Mouse (Mus musculus): ENCODE measurements around the gene Ctnna3.

The Ctnna3 gene

DNA sequence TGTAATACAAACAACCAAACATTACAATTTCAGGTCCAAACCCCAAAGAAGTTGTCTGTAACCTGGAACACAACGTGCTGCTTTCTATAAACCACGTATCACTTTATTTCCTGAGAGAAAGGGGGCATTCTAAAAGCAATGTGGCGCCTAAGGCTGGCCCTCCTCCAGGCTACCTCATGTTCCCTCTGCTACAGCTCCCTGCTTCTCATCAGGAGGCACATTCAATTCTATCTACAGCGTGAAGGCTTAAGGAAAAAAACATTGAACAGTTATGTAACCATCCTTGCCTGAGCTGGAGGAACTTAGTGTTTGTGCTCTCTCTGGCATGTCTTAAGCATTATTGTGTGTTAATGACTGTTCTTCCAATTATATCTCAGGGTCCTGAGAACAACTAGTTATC, 517.4 kb downstream of the Ctnna3 start:
- DNase-seq (ENCODE audit: low spot score) = no peak

DNA sequence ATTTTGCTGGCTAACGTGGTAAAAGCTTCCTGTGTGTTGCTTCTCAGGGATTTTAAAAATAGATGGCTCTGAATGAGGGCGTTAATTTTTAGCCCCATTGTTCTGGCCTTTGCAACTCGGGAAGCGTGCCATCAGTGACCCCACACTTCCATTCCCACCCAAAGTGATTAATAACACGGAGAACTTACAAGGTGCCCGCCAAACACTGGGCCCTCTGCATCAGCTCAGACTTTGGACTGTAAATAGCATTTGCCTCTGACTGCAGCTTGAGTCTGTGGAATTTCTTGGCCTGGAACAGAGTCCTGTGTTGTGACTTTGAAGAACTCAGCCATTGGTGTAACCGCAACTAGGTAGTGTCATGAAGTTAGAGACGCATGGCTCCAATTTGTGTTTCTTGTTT, 521.0 kb downstream of the Ctnna3 start:
- DNase-seq (ENCODE audit: low spot score) = no peak

- no peak for DNase-seq (ENCODE audit: low spot score)
Observed at GRCm38 (mm10) chr10:63951481-63951880, 521.6 kb downstream of the Ctnna3 start.

GRCm38 (mm10) chr10:63954308-63954930, 524.5 kb downstream of the Ctnna3 start:
- DNase-seq (ENCODE audit: low spot score) = no peak

DNA sequence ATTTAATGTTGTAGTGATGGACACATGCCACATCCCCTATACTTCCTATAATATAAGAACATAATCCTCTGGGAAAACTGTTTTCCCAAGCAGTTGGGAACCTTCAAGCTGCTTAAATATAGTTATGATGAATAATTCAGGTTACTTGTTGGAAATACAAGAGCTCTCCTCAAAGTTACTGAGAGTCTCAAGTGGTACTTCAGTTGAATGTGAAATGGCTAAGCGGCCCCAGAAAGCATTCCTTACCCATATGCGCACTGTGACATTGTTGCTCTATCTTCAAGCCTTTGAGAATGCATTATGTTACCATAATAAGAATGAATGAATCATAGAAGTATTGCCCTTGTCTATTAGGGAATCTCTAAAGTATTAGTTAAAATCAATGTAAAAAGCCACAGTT, 542.4 kb downstream of the Ctnna3 start:
- DNase-seq (ENCODE audit: low spot score) = no peak

GRCm38 (mm10) chr10:63978101-63978500, 548.2 kb downstream of the Ctnna3 start:
- DNase-seq (ENCODE audit: low spot score) = no peak

GRCm38 (mm10) chr10:63978535-63978934, 548.6 kb downstream of the Ctnna3 start:
- no peak for DNase-seq (ENCODE audit: low spot score)

DNA sequence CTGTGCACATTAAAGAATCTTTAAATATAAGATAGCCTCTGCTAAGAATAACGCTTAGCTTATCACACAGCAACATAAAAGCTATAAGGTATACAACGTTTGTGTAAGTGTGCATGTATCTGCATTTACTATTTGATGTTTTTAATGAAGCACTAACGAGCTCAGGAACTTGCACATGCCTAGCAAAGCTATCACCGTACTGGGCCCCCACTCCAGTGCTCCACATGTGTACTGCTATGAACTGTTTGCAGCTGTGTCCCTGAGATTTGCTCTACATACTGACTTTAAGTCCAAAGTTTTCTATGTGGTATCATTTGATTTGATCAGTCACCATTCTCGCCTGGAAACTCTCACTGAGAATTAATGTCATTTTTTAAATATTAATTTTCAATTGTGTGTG, 549.1 kb downstream of the Ctnna3 start:
- no peak for DNase-seq (ENCODE audit: low spot score)

- no peak for DNase-seq (ENCODE audit: low spot score)
Observed at GRCm38 (mm10) chr10:63979410-63979809, 549.5 kb downstream of the Ctnna3 start.

DNA sequence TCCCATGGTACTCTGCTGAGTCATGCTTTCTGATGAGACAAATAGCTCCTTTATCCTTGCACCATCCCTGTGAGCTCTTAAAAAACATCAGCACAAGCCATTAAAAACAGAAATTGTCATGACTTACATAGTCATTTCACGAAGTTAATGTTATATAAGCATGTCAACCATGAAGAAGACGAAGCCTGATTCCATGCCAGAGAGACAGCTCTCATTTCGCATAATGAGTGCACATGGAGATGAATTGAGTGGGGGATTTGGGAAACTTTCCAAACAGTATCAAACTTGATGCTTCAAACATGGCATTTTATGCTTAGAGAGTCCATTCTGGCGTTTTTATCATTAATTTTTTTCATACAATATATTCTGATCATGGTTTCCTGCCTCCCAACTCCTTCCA, 555.7 kb downstream of the Ctnna3 start:
- DNase-seq (ENCODE audit: low spot score) = no peak

- DNase-seq (ENCODE audit: low spot score) = no peak
Observed at GRCm38 (mm10) chr10:63994251-63994650, 564.4 kb downstream of the Ctnna3 start.

- DNase-seq (ENCODE audit: low spot score) = no peak
Observed at GRCm38 (mm10) chr10:64001531-64001930, 571.6 kb downstream of the Ctnna3 start.

GRCm38 (mm10) chr10:64001996-64002395, 572.1 kb downstream of the Ctnna3 start:
- no peak for DNase-seq (ENCODE audit: low spot score)

DNA sequence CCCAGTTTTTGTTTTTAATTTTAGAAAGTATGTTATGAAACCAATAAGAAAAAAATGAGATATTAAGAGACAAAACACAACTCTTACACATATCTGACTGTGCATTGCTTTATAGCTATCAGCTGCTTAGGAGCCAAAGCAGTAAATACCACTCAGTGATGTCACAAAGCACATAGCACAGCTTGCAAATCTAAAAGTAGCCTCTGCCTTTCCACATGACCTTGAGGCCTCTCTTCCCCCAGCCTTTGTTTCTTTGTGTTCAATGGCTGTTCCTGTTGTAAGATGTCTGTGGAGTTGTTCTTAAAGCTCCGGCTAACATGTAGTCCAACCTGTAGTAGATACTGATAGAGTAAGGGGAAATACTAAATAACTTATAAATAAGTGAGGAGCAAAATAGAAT, 590.4 kb downstream of the Ctnna3 start:
- no peak for DNase-seq (ENCODE audit: low spot score)

DNA sequence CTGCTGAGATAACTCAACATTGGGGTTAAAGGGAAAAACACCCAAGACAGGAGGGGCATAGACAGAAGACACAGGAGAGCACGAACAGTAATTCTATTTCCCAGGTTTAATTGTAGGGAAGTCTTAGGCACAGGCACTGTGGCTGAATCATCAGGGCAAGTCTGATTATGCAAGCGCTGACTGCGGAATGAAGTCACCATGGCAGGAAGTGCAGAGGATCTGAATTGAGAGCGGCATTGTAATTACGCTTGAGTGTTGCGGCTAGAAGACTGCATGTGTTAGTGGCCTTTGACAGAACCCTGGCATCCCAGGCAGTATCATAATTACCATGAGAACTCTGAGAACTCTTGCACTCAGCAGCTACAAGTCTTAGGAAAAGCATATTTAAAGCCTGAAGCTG, 593.4 kb downstream of the Ctnna3 start:
- no peak for DNase-seq (ENCODE audit: low spot score)

GRCm38 (mm10) chr10:64030901-64031300, 601.0 kb downstream of the Ctnna3 start:
- no peak for DNase-seq (ENCODE audit: low spot score)

- no peak for DNase-seq (ENCODE audit: low spot score)
Observed at GRCm38 (mm10) chr10:64039760-64040535, 610.0 kb downstream of the Ctnna3 start.

GRCm38 (mm10) chr10:64041218-64041617, 611.3 kb downstream of the Ctnna3 start:
- DNase-seq (ENCODE audit: low spot score) = no peak

DNA sequence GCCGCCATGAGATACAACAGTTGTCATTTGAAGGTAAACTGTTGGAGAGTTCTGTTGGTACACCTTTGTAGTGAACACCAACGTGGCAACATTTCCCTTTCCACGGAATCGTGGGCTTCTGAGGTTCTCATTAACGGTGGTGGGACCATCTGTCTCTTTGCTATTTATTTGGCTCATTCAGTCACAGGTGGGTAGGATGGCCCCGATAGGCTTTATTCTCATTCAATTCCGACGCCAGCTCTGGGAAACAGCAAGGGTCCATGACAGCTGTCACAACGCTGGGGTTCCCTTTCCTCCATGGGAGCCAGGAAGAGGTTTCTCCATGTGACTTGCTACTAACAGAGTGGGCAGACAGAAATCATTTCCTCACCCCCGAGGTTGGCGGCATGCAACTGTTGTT, 612.0 kb downstream of the Ctnna3 start:
- DNase-seq (ENCODE audit: low spot score) = no peak

- no peak for DNase-seq (ENCODE audit: low spot score)
Observed at GRCm38 (mm10) chr10:64049151-64049550, 619.3 kb downstream of the Ctnna3 start.

- no peak for DNase-seq (ENCODE audit: low spot score)
Observed at GRCm38 (mm10) chr10:64049946-64050345, 620.0 kb downstream of the Ctnna3 start.

DNA sequence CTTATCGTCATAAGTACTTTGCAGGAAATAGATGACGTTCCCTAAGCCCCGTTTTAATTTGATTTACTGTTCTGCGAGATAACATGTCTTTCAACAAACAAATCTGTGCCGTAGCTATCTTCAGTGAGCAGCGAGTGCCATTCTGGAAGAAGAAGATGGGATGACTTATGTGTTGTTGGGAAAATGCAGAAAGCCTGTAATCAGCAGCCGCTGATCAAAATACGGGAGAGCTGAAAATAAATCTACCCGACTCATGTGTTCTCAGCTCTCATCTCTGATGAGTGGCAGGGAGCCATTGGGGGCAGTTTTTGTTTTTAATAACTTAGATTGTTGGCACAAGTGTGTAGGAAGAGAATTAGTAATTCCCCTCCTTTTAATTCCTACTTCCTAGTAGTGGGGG, 633.8 kb downstream of the Ctnna3 start:
- no peak for DNase-seq (ENCODE audit: low spot score)

DNA sequence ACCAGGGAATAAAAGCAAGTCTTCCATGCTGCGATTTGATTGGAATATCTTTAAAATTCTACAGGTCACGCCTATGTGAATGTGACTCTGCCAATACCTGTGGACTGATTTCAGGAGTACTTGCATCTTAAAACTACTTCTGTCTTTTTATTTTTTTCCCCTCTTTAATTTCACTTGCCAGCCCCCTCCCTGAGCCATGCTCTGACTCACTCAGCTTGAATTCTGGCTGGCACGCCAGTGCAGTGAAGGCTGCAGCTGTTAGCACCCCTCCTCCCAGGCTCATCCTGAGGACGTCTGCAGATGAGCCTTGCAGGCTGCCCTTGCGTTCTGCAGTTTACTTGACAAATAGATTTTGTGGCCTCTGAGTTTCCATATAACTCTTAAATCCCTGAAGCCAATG, 646.0 kb downstream of the Ctnna3 start:
- peak; percentile 39 for DNase-seq (ENCODE audit: low spot score)
